Mouse (Mus musculus): ENCODE measurements around the gene Rasgrf1. TPM values are rescaled to one million over a fixed set of nuclear protein-coding genes. Genes with fewer than 3 reads are reported as not detected.
"Not testable (repeated sequence)": the region's sequence is repeated elsewhere in the genome, so short reads cannot be mapped to it uniquely, and the experiment has no call there.

Gene Rasgrf1
- total RNA-seq, 2 experiments from 2014 or later: 0.14 to 0.29 TPM

GRCm38 (mm10) chr9:90040916-90041315 lies 131.2 kb downstream of the Rasgrf1 start:
- no peak for DNase-seq

GRCm38 (mm10) chr9:90041556-90041955 lies 131.8 kb downstream of the Rasgrf1 start:
- DNase-seq: no peak

GRCm38 (mm10) chr9:90042906-90043305 lies 133.2 kb downstream of the Rasgrf1 start:
- DNase-seq: not testable (repeated sequence)

GRCm38 (mm10) chr9:90045191-90045590 lies 135.5 kb downstream of the Rasgrf1 start:
- no peak for DNase-seq

- DNase-seq: no peak
Measured at GRCm38 (mm10) chr9:90047937-90048627, 138.4 kb downstream of the Rasgrf1 start.

GRCm38 (mm10) chr9:90053852-90054251 lies 144.1 kb downstream of the Rasgrf1 start, which contains the start of gene Ctsh:
Gene Ctsh (plus strand): TSS chr9:90054152.
- no peak for DNase-seq

GRCm38 (mm10) chr9:90054371-90055145 lies 144.8 kb downstream of the Rasgrf1 start:
- DNase-seq: peak; percentile 57

- DNase-seq: no peak
Measured at GRCm38 (mm10) chr9:90055409-90055808, 145.7 kb downstream of the Rasgrf1 start.

GRCm38 (mm10) chr9:90055911-90056310 lies 146.2 kb downstream of the Rasgrf1 start:
- DNase-seq: no peak

GRCm38 (mm10) chr9:90056716-90057115 lies 147.0 kb downstream of the Rasgrf1 start:
- no peak for DNase-seq

GRCm38 (mm10) chr9:90059828-90060573 lies 150.3 kb downstream of the Rasgrf1 start:
- DNase-seq: no peak

GRCm38 (mm10) chr9:90060574-90060875 lies 150.8 kb downstream of the Rasgrf1 start:
- DNase-seq: no peak

GRCm38 (mm10) chr9:90060932-90061331 lies 151.2 kb downstream of the Rasgrf1 start:
- not testable (repeated sequence) for DNase-seq

- no peak for DNase-seq
Measured at GRCm38 (mm10) chr9:90067341-90067740, 157.6 kb downstream of the Rasgrf1 start.

GRCm38 (mm10) chr9:90068786-90069185 lies 159.1 kb downstream of the Rasgrf1 start:
- DNase-seq: no peak

- DNase-seq: no peak
Measured at GRCm38 (mm10) chr9:90069485-90069884, 159.8 kb downstream of the Rasgrf1 start.

GRCm38 (mm10) chr9:90070174-90070573 lies 160.5 kb downstream of the Rasgrf1 start:
- DNase-seq: no peak

GRCm38 (mm10) chr9:90075336-90075735 lies 165.6 kb downstream of the Rasgrf1 start:
- DNase-seq: no peak

- no peak for DNase-seq
Measured at GRCm38 (mm10) chr9:90076131-90076530, 166.4 kb downstream of the Rasgrf1 start.
